Mouse (Mus musculus) midbrain, embryonic 14.5 days (tissue): ENCODE data around the gene Aldh1a2. TPM values are rescaled to one million over a fixed set of nuclear protein-coding genes. Genes with fewer than 3 reads are reported as not detected.

Experiments used
- ATAC-seq: fragments of 200-750 bp; cut with Nextera tagmentation; 2 replicates; pipeline ENCODE4 v1.8.0; 2017; ENCODE audit warnings: moderate number of reproducible peaks, moderate library complexity; ENCODE audit not compliant: low FRiP score, low TSS enrichment
- DNase-seq: peaks from one replicate; pipeline ENCODE4 v3.0.0-alpha.2; 2015
- H3K27ac ChIP-seq: fragments of 300-500 bp; sonication (generic); replicated peaks from 2 replicates; pipeline ENCODE4 v1.5.1; 2014; ENCODE audit warnings: mild to moderate bottlenecking, low read depth, low read length, moderate library complexity
- H3K27me3 ChIP-seq: fragments of 300-500 bp; sonication (generic); 2 replicates; pipeline ENCODE4 v1.6.1; 2014; ENCODE audit warnings: low read length, control low read depth, mixed read lengths; ENCODE audit not compliant: control insufficient read depth, insufficient read depth
- H3K36me3 ChIP-seq: fragments of 300-500 bp; sonication (generic); 2 replicates; pipeline ENCODE4 v1.6.1; 2014; ENCODE audit warnings: low read length, control low read depth; ENCODE audit not compliant: control insufficient read depth, insufficient read depth
- H3K4me1 ChIP-seq: fragments of 300-500 bp; sonication (generic); 2 replicates; pipeline ENCODE4 v1.6.1; 2014; ENCODE audit warnings: mild to moderate bottlenecking, antibody characterized with exemption, low read length, control low read depth; ENCODE audit not compliant: control insufficient read depth, insufficient read depth
- H3K4me2 ChIP-seq: fragments of 300-500 bp; sonication (generic); 2 replicates; pipeline ENCODE4 v1.6.1; 2014; ENCODE audit warnings: mild to moderate bottlenecking, low read length, moderate library complexity
- H3K4me3 ChIP-seq: fragments of 300-500 bp; sonication (generic); replicated peaks from 2 replicates; pipeline ENCODE4 v1.5.1; 2014; ENCODE audit warnings: low read depth, low read length
- H3K9ac ChIP-seq: fragments of 300-500 bp; sonication (generic); replicated peaks from 2 replicates; pipeline ENCODE4 v1.6.1; 2014; ENCODE audit warnings: mild to moderate bottlenecking, low read length, moderate library complexity
- H3K9me3 ChIP-seq: fragments of 300-500 bp; sonication (generic); 2 replicates; pipeline ENCODE4 v1.6.1; 2016; ENCODE audit warnings: low read length, control low read depth, mixed read lengths; ENCODE audit not compliant: control insufficient read depth
- WGBS: fragments of 180-500 bp; shearing (Covaris S2); extraction: QIAGEN DNeasy Blood & Tissue Kit; methylation state at CpG from one replicate; pipeline ENCODE4 v1.1.7; 2014; 5-methylcytosine and 5-hydroxymethylcytosine counted together
- polyA plus RNA-seq: library from polyadenylated mRNA; unstranded; fragments of >200 nt; fragmentation: Nextera tagmentation; extraction: Ambion mirVana; gene quantifications from 2 replicates; pipeline ENCODE4 v1.2.1, GENCODE M21; 2014

The Aldh1a2 gene
- polyA plus RNA-seq, result 0.36 and 16.0 TPM in 2 replicates

DNA sequence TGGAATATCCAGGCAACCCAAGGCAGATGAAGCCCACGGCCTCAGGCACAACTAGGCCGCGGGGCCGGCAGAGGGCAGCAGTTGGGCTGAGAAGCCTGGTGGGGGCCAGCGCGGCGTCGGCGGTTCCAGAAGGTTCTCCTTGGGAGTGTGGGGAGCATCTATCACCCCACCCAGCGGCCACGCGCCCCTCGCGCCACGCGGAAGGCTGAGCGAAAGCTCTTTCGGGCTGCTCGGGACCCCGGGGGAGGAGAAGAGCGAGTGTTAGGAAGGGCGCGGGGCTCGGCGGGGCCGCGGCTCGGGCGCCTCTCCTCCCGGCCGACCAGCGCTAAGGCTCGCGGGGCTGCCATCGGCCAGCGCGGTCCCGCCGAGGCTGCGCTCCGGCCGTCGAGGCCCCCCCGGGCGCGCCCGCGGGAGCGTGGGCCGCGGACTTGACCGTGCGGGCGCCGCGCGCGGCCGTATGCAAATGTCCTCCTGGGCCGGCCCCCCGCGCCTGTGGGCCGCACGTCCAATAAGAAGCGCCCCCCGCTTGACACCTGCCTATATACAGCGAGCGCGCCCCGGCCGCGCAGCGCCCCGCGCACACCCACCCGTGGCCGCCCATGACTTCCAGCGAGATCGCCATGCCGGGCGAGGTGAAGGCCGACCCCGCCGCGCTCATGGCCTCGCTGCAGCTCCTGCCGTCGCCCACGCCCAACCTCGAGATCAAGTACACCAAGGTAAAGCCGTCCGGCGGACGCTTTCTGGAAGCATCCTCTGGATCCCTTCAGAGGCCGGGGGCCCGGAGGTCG lies at the start of gene Aldh1a2:
Gene Aldh1a2, plus strand, starts transcription at position 542 of the 788 bp plus-strand sequence.
- H3K4me1 ChIP-seq, result peaks cover 10% of the 10 kb centered on the region
- peak within 1 kb of the TSS; percentile 6; the same call in 1 of the 2 replicates for H3K9ac ChIP-seq
- DNase-seq (peak; percentile 78), ATAC-seq (no peak)
- no peak within 1 kb of the TSS for H3K27ac ChIP-seq
- WGBS, result 1% methylated on average over 96 of the region's 97 CpGs
- H3K9me3 ChIP-seq, result no peaks in the 10 kb centered on the region
- no peaks in the 10 kb centered on the region for H3K36me3 ChIP-seq
- H3K4me3 ChIP-seq, result peak within 1 kb of the TSS; percentile 39
- H3K4me2 ChIP-seq, result peak within 1 kb of the TSS; percentile 62
- peaks cover 52% of the 10 kb centered on the region for H3K27me3 ChIP-seq

- no peak for DNase-seq
- WGBS, result 92% methylated on average over 5 of the region's 5 CpGs
- no peaks in the 10 kb centered on the region for H3K9me3 ChIP-seq
Observed at GRCm38 (mm10) chr9:71166019-71166705, 49.4 kb upstream of the Aldh1a2 start.

GRCm38 (mm10) chr9:71166871-71167465 lies 48.6 kb upstream of the Aldh1a2 start:
- no peak for DNase-seq
- H3K4me1 ChIP-seq, result peaks cover 6% of the 10 kb centered on the region; the same call in 1 of the 2 replicates
- no peak overlapping the region for H3K4me3 ChIP-seq
- no peaks in the 10 kb centered on the region for H3K27me3 ChIP-seq
- no peak overlapping the region for H3K27ac ChIP-seq
- H3K4me2 ChIP-seq, result no peak overlapping the region
- H3K9ac ChIP-seq, result no peak overlapping the region
- no peaks in the 10 kb centered on the region for H3K9me3 ChIP-seq
- no peaks in the 10 kb centered on the region for H3K36me3 ChIP-seq
- ATAC-seq, result no peak
- 52% methylated on average over 5 of the region's 5 CpGs for WGBS

More at GRCm38 (mm10) chr9:71166019-71166705, 49.4 kb upstream of the Aldh1a2 start:
- peaks cover 6% of the 10 kb centered on the region; the same call in 1 of the 2 replicates for H3K4me1 ChIP-seq
- no peak overlapping the region for H3K4me3 ChIP-seq
- no peak overlapping the region for H3K9ac ChIP-seq
- H3K27me3 ChIP-seq, result no peaks in the 10 kb centered on the region
- H3K36me3 ChIP-seq, result no peaks in the 10 kb centered on the region
- no peak for ATAC-seq
- H3K27ac ChIP-seq, result no peak overlapping the region
- no peak overlapping the region for H3K4me2 ChIP-seq

GRCm38 (mm10) chr9:71167473-71168215 lies 47.9 kb upstream of the Aldh1a2 start:
- DNase-seq (peak; percentile 53), ATAC-seq (no peak)
- no peak overlapping the region for H3K9ac ChIP-seq
- no peak overlapping the region for H3K4me3 ChIP-seq
- H3K4me1 ChIP-seq, result peaks cover 6% of the 10 kb centered on the region; the same call in 1 of the 2 replicates
- no peak overlapping the region for H3K4me2 ChIP-seq
- H3K9me3 ChIP-seq, result no peaks in the 10 kb centered on the region
- H3K27ac ChIP-seq, result 0 out of 2 replicates have a peak overlapping the region, but pooled peaks have one; percentile 22
- no peaks in the 10 kb centered on the region for H3K36me3 ChIP-seq
- WGBS, result 21% methylated on average over 2 of the region's 2 CpGs
- H3K27me3 ChIP-seq, result no peaks in the 10 kb centered on the region

DNA sequence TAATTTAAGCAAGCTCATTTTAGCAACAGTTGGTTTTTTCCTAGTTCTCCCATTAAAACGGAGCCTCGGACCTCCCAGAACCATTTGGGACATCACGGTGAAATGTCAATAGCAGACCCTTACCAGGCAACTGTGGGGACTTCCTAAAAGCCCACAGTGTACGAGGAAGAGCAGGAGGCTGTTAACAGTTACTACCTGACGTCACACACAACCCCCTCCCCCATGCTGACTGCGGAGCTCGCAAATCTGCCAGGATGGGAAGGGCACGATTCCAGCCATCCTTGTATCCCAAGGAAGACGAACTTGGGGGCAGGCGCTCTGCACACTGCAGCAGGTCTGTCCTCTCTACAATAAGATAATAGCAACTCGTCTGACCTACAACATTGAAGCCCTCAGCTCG lies 47.1 kb upstream of the Aldh1a2 start, which contains the start of gene Aqp9:
Gene Aqp9, minus strand, starts transcription at position 172 of the 400 bp plus-strand sequence.
- H3K9ac ChIP-seq, result no peak within 1 kb of the TSS
- no peak for ATAC-seq
- no peaks in the 10 kb centered on the region for H3K36me3 ChIP-seq
- H3K27ac ChIP-seq, result 0 out of 2 replicates have a peak within 1 kb of the TSS, but pooled peaks have one; percentile 22
- no peaks in the 10 kb centered on the region for H3K9me3 ChIP-seq
- no peak within 1 kb of the TSS for H3K4me3 ChIP-seq
- no peaks in the 10 kb centered on the region for H3K27me3 ChIP-seq
- H3K4me2 ChIP-seq, result no peak within 1 kb of the TSS
- DNase-seq, result peak; percentile 35
- H3K4me1 ChIP-seq, result peaks cover 6% of the 10 kb centered on the region; the same call in 1 of the 2 replicates
- WGBS, result 55% methylated on average over 12 of the region's 12 CpGs

DNA sequence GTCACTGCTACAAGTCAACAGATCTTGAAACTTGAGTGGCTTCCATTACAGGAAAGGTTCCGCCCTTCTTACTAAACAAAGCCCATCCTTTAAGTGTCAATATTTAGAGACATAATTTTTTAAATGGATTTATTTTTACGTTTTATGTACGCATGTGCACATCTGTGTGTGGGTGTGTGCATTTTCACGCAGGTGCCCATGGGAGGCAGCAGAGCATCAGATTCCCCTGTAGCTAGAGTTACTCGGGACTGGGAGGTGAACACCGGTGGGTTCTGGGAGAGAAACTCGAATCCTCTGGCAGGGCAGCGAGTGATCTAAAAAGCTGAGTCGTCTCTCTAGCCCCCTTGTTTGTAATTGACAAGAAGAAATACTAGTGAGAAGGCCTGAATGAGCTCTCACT lies 42.1 kb upstream of the Aldh1a2 start:
- ATAC-seq (no peak), DNase-seq (no peak)
- Histone ChIP-seq H3K4me2 (no peak overlapping the region), H3K4me3 (no peak overlapping the region), H3K27ac (no peak overlapping the region), H3K36me3 (no peaks in the 10 kb centered on the region), H3K4me1 (no peaks in the 10 kb centered on the region), H3K9ac (no peak overlapping the region), H3K9me3 (no peaks in the 10 kb centered on the region), H3K27me3 (no peaks in the 10 kb centered on the region)
- WGBS, result 71% methylated on average over 9 of the region's 9 CpGs

GRCm38 (mm10) chr9:71174316-71174975 lies 41.1 kb upstream of the Aldh1a2 start:
- no peak for DNase-seq
- no peaks in the 10 kb centered on the region for H3K27me3 ChIP-seq
- H3K9ac ChIP-seq, result no peak overlapping the region
- H3K4me2 ChIP-seq, result no peak overlapping the region
- H3K9me3 ChIP-seq, result no peaks in the 10 kb centered on the region
- ATAC-seq, result no peak
- no peaks in the 10 kb centered on the region for H3K36me3 ChIP-seq
- 90% methylated on average over 5 of the region's 5 CpGs for WGBS
- H3K27ac ChIP-seq, result no peak overlapping the region
- H3K4me3 ChIP-seq, result no peak overlapping the region
- no peaks in the 10 kb centered on the region for H3K4me1 ChIP-seq

DNA sequence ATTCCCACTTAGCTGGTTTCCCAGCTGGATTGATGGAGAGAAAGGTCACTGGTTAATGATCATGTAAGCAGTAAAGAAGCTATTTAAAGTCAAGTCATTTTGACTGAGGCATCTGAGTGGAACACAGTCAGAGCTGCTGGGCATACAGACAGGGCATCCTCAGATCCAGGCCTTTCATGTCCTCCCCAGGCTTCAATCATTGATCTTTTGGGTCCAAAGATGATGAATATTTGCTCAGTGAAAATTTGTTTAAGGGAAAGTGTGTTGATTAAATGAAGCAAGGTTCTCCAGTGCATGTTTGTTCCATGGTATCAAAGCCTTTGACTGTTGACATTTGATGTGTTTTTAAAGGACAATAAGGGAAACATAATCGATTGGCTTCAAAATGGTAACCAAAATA lies 39.9 kb upstream of the Aldh1a2 start:
- H3K4me3 ChIP-seq, result no peak overlapping the region
- no peak overlapping the region for H3K27ac ChIP-seq
- H3K9ac ChIP-seq, result no peak overlapping the region
- H3K36me3 ChIP-seq, result no peaks in the 10 kb centered on the region
- ATAC-seq (no peak), DNase-seq (no peak)
- H3K4me1 ChIP-seq, result no peaks in the 10 kb centered on the region
- H3K27me3 ChIP-seq, result no peaks in the 10 kb centered on the region
- 87% methylated on average over 1 of the region's 1 CpGs for WGBS
- H3K9me3 ChIP-seq, result no peaks in the 10 kb centered on the region
- H3K4me2 ChIP-seq, result no peak overlapping the region
